Mouse (Mus musculus): ENCODE measurements around the gene Acta1.

DNA sequence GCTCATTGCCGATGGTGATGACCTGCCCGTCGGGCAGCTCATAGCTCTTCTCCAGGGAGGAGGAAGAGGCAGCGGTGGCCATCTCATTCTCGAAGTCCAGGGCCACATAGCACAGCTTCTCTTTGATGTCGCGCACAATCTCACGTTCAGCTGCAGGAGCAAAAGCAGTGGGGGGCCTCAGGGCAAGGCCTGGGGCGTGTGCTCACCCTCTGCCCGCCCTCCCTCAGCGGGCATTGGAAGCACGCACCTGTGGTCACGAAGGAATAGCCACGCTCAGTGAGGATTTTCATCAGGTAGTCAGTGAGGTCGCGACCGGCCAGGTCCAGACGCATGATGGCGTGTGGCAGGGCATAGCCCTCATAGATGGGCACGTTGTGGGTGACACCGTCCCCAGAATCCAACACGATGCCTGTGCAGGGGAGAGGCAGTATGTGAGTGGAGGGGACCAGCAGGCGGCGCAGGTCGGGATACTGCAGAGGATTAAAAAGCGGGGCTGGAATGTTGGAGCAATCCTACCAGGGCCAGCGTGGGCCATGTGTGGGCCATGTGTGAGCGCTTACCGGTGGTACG, 1.9 kb downstream of the Acta1 start:
- TF ChIP-seq CTCF (IDR thresholded peaks at IDR 0.05; ENCODE audit: low read depth) (no peak), EP300 (IDR thresholded peaks at IDR 0.05; ENCODE audit: low read depth) (no peak)

All from heart, postnatal 0 days (tissue).